Mouse (Mus musculus) lung, adult 2 months (tissue): Measurements from ENCODE around the gene Csf2rb.

ENCODE experiments used
- CTCF ChIP-seq: fragments of 200-500 bp; IDR thresholded peaks from 2 replicates; pipeline ENCODE4 v1.5.1; 2011; ENCODE audit warnings: mild to moderate bottlenecking, low read length, control low read depth; ENCODE audit not compliant: insufficient read depth
- POLR2A ChIP-seq: fragments of 200-500 bp; IDR thresholded peaks from 2 replicates; pipeline ENCODE4 v1.6.1; 2011; ENCODE audit warnings: low read depth, mild to moderate bottlenecking, control low read depth, low read length, borderline replicate concordance; ENCODE audit errors: extremely low read depth

DNA sequence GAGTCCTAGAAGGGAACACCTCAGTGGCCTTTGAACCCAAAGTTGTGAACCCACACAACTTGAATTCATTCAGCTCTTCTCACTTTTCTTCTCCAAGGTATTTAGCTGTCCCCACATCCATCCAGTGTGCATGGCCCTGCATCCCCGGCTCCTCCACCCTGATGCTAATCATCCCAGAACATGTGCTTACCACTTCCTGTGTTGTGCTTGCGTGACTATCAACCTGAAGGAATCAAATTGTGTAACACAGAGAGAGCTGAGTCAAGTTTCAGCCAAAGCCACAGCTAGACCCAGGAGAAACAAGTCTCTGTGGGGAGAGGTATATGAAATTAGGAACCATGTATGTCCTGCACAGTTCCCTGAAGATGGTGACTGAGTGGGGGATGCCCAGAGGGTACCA, 47.2 kb upstream of the Csf2rb start:
- TF ChIP-seq POLR2A = no peak
- no peak for TF ChIP-seq CTCF
